Mouse (Mus musculus): ENCODE measurements at regions not wholly inside any gene's neighbourhood (a gene's known extent, or its start where the extent isn't known, plus 50 kb on each side); places are given as distances from the start of the nearest gene placed in this dataset.

DNA sequence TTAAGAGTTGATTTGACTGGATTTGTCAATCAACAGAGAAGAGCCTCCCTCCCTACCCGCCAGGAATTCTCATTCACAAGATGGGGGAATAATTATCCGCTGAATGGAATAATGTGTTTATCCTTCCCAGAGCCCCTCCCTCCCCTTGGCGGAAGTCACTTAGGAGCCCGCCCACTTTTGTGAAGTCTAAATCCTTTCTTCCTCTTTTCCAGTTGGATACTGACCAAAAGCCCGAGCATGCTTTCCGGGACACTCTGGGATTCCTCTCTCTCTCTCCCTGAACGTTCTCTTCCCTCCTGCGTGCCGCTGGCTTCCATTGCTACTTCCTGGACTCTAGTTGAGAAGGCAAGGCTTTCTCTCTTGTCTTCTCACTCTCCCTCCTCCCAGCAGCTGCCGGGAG lies 79.9 kb downstream of the Avpr1a start:
- TF ChIP-seq CTCF (IDR thresholded peaks at IDR 0.05; ENCODE audit: borderline replicate concordance, insufficient read depth, low read length) (no peak), POLR2A (IDR thresholded peaks at IDR 0.05; ENCODE audit: low read depth, low read length) (no peak)
